Mouse (Mus musculus): ENCODE measurements around the gene Mpnd. TPM values are rescaled to one million over a fixed set of nuclear protein-coding genes. Genes with fewer than 3 reads are reported as not detected.
A peak's percentile ranks its signal among the peaks of the same experiment; 100 is the strongest.

The Mpnd gene
- polyA plus RNA-seq, 1 experiment: 424 TPM

DNA sequence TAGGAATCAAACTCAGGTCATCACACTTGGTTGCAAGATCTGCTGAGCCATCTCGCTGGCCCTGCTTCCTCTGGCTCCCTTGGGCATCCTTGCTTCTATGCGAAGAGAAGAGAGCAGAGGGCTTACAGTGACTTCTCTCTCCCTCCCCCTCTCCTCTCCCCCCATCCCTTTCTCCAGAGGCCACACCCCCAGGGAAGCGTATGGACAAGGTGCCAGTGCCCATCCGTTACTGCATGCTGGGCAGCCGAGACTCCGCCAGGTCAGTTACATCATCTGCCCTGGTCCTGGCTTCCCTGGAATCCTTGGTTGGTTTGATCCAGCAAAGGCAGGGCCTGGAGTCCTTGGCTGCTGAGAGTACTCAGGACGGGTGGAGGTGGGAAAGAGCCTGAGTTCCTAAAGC, 5.9 kb downstream of the Mpnd start:
- Histone ChIP-seq H3K36me3 (ENCODE audit: control insufficient read depth, insufficient read depth, low read length) (peaks cover 32% of the 10 kb centered on the region), H3K27ac (ENCODE audit: insufficient read depth, low read depth, low read length) (no peak overlapping the region), H3K27me3 (ENCODE audit: control insufficient read depth, insufficient read depth, low read length) (no peaks in the 10 kb centered on the region), H3K4me3 (ENCODE audit: low read depth, low read length) (no peak overlapping the region), H3K4me1 (ENCODE audit: control insufficient read depth, insufficient read depth, insufficient read length, low read length) (peaks cover 9% of the 10 kb centered on the region)
- TF ChIP-seq CTCF (IDR thresholded peaks at IDR 0.05; ENCODE audit: extremely low read depth, insufficient read length, insufficient replicate concordance, low read depth, low read length) (no peak), POLR2A (IDR thresholded peaks at IDR 0.05; ENCODE audit: low read depth, low read length) (no peak)
- WGBS: 90% methylated on average over 7 of the region's 7 CpGs

GRCm38 (mm10) chr17:56015293-56015692, 9.8 kb downstream of the Mpnd start:
- WGBS: 89% methylated on average over 9 of the region's 9 CpGs
- no peak for TF ChIP-seq CTCF (IDR thresholded peaks at IDR 0.05; ENCODE audit: extremely low read depth, insufficient read length, insufficient replicate concordance, low read depth, low read length)
- no peak for TF ChIP-seq POLR2A (IDR thresholded peaks at IDR 0.05; ENCODE audit: low read depth, low read length)
- H3K4me3 ChIP-seq (ENCODE audit: low read depth, low read length): no peak overlapping the region
- no peaks in the 10 kb centered on the region for H3K27me3 ChIP-seq (ENCODE audit: control insufficient read depth, insufficient read depth, low read length)
- H3K27ac ChIP-seq (ENCODE audit: insufficient read depth, low read depth, low read length): no peak overlapping the region
- peaks cover 3% of the 10 kb centered on the region; the same call in 1 of the 2 replicates for H3K4me1 ChIP-seq (ENCODE audit: control insufficient read depth, insufficient read depth, insufficient read length, low read length)
- H3K36me3 ChIP-seq (ENCODE audit: control insufficient read depth, insufficient read depth, low read length): peaks cover 66% of the 10 kb centered on the region

- WGBS: 88% methylated on average over 8 of the region's 8 CpGs
- Histone ChIP-seq H3K27me3 (ENCODE audit: control insufficient read depth, insufficient read depth, low read length) (no peaks in the 10 kb centered on the region), H3K27ac (ENCODE audit: insufficient read depth, low read depth, low read length) (no peak overlapping the region), H3K4me3 (ENCODE audit: low read depth, low read length) (no peak overlapping the region), H3K36me3 (ENCODE audit: control insufficient read depth, insufficient read depth, low read length) (peaks cover 68% of the 10 kb centered on the region), H3K4me1 (ENCODE audit: control insufficient read depth, insufficient read depth, insufficient read length, low read length) (no peaks in the 10 kb centered on the region)
- TF ChIP-seq CTCF (IDR thresholded peaks at IDR 0.05; ENCODE audit: extremely low read depth, insufficient read length, insufficient replicate concordance, low read depth, low read length): no peak
- TF ChIP-seq POLR2A (IDR thresholded peaks at IDR 0.05; ENCODE audit: low read depth, low read length): no peak
These were observed 10.9 kb downstream of the Mpnd start for GRCm38 (mm10) chr17:56016382-56016781.

GRCm38 (mm10) chr17:56016793-56017785, 11.6 kb downstream of the Mpnd start:
- 85% methylated on average over 15 of the region's 15 CpGs for WGBS
- peaks cover 66% of the 10 kb centered on the region for H3K36me3 ChIP-seq (ENCODE audit: control insufficient read depth, insufficient read depth, low read length)

GRCm38 (mm10) chr17:56017848-56018247, 12.3 kb downstream of the Mpnd start:
- TF ChIP-seq POLR2A (IDR thresholded peaks at IDR 0.05; ENCODE audit: low read depth, low read length) (no peak), CTCF (IDR thresholded peaks at IDR 0.05; ENCODE audit: extremely low read depth, insufficient read length, insufficient replicate concordance, low read depth, low read length) (no peak)
- WGBS: 85% methylated on average over 7 of the region's 7 CpGs

More at GRCm38 (mm10) chr17:56016793-56017785, 11.6 kb downstream of the Mpnd start:
- no peak overlapping the region for H3K27ac ChIP-seq (ENCODE audit: insufficient read depth, low read depth, low read length)
- no peaks in the 10 kb centered on the region for H3K27me3 ChIP-seq (ENCODE audit: control insufficient read depth, insufficient read depth, low read length)
- TF ChIP-seq CTCF (IDR thresholded peaks at IDR 0.05; ENCODE audit: extremely low read depth, insufficient read length, insufficient replicate concordance, low read depth, low read length) (no peak), POLR2A (IDR thresholded peaks at IDR 0.05; ENCODE audit: low read depth, low read length) (no peak)
- H3K4me3 ChIP-seq (ENCODE audit: low read depth, low read length): no peak overlapping the region
- no peaks in the 10 kb centered on the region; the same call in 1 of the 2 replicates for H3K4me1 ChIP-seq (ENCODE audit: control insufficient read depth, insufficient read depth, insufficient read length, low read length)

GRCm38 (mm10) chr17:56018347-56019131, 13.0 kb downstream of the Mpnd start:
- WGBS: 65% methylated on average over 20 of the region's 20 CpGs
- Histone ChIP-seq H3K4me1 (ENCODE audit: control insufficient read depth, insufficient read depth, insufficient read length, low read length) (peaks cover 7% of the 10 kb centered on the region; the same call in 1 of the 2 replicates), H3K4me3 (ENCODE audit: low read depth, low read length) (no peak overlapping the region), H3K27me3 (ENCODE audit: control insufficient read depth, insufficient read depth, low read length) (no peaks in the 10 kb centered on the region), H3K36me3 (ENCODE audit: control insufficient read depth, insufficient read depth, low read length) (peaks cover 58% of the 10 kb centered on the region), H3K27ac (ENCODE audit: insufficient read depth, low read depth, low read length) (no peak overlapping the region)
- TF ChIP-seq CTCF (IDR thresholded peaks at IDR 0.05; ENCODE audit: extremely low read depth, insufficient read length, insufficient replicate concordance, low read depth, low read length) (peak; percentile 54; the same call in 1 of the 2 replicates), POLR2A (IDR thresholded peaks at IDR 0.05; ENCODE audit: low read depth, low read length) (no peak)

More at GRCm38 (mm10) chr17:56017848-56018247, 12.3 kb downstream of the Mpnd start:
- Histone ChIP-seq H3K27me3 (ENCODE audit: control insufficient read depth, insufficient read depth, low read length) (no peaks in the 10 kb centered on the region), H3K27ac (ENCODE audit: insufficient read depth, low read depth, low read length) (no peak overlapping the region), H3K4me1 (ENCODE audit: control insufficient read depth, insufficient read depth, insufficient read length, low read length) (peaks cover 1% of the 10 kb centered on the region; the same call in 1 of the 2 replicates), H3K4me3 (ENCODE audit: low read depth, low read length) (no peak overlapping the region), H3K36me3 (ENCODE audit: control insufficient read depth, insufficient read depth, low read length) (peaks cover 63% of the 10 kb centered on the region)
